Mouse (Mus musculus): ENCODE measurements around the gene Olfr1513. TPM values are rescaled to one million over a fixed set of nuclear protein-coding genes. Genes with fewer than 3 reads are reported as not detected.
A peak's percentile ranks its signal among the peaks of the same experiment; 100 is the strongest.
"Not testable (repeated sequence)": the region's sequence is repeated elsewhere in the genome, so short reads cannot be mapped to it uniquely, and the experiment has no call there.

The Olfr1513 gene
- not detected in 2 replicates for polyA plus RNA-seq (2015; fragmentation: Nextera tagmentation; extraction: Ambion mirVana)

DNA sequence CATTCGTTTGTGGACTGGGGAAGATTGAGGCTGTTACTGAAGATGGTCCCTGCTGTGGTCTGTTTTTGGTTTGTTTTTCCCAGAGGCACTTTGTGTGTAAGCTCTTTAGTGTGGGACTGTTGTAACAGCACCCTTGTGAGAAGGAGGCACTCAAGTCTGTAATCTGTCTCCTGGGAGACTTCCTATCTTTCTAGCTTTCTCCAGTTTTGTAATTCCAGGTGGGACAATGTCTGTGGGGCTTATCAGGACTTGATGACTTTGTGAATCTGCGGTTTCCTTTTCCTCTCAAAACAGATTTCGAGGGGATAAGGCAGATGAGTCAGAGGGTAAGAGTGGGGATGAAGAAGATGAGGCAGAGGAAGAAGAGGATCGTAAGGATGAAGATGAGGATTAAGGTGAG, at the start of gene Olfr1513:
Olfr1513 (minus strand) TSS at position 101 of the 400 bp plus-strand sequence.
- Histone ChIP-seq H3K4me3 (replicated peaks; ENCODE audit: low read length) (no peak within 1 kb of the TSS), H3K9ac (ENCODE audit: low read length) (no peak within 1 kb of the TSS), H3K4me1 (ENCODE audit: control insufficient read depth, insufficient read depth, low read length) (no peaks in the 10 kb centered on the region), H3K9me3 (replicated peaks; ENCODE audit: control insufficient read depth, low read length) (no peaks in the 10 kb centered on the region), H3K4me2 (ENCODE audit: low read depth, low read length) (no peak within 1 kb of the TSS), H3K36me3 (ENCODE audit: control insufficient read depth, insufficient read depth, low read length) (no peaks in the 10 kb centered on the region), H3K27me3 (ENCODE audit: control insufficient read depth, insufficient read depth, low read length) (no peaks in the 10 kb centered on the region), H3K27ac (ENCODE audit: low read length) (no peak within 1 kb of the TSS)
- WGBS, result 62% methylated on average over 4 of the region's 4 CpGs
- no peak for ATAC-seq (ENCODE audit: insufficient read depth, low FRiP score)

DNA sequence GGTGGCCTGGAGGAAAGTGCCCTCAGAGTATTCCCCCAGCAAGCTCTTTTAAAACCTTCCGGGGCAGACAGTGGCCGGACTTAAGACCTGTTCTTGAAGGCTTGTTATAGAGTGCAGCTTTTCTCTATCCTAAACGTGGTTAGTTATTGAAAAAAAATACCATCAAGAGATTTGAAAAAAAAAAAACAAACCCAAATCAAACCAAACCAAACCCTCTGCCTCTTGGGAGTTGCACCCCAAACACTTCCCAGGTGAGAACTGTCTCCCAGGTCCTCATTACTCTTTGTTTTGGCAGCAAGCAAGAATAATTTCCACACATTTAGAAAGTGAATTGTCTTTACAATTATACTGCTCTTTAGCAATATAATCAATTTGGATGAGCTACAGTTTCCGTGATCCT, 41.1 kb upstream of the Olfr1513 start, which contains the start of gene Olfr1511:
Olfr1511 (minus strand) TSS at position 101 of the 400 bp plus-strand sequence.
- ATAC-seq (ENCODE audit: insufficient read depth, low FRiP score), result no peak
- Histone ChIP-seq H3K27me3 (ENCODE audit: control insufficient read depth, insufficient read depth, low read length) (no peaks in the 10 kb centered on the region), H3K4me1 (ENCODE audit: control insufficient read depth, insufficient read depth, low read length) (no peaks in the 10 kb centered on the region), H3K9me3 (replicated peaks; ENCODE audit: control insufficient read depth, low read length) (no peaks in the 10 kb centered on the region), H3K27ac (ENCODE audit: low read length) (no peak within 1 kb of the TSS), H3K9ac (ENCODE audit: low read length) (no peak within 1 kb of the TSS), H3K4me3 (replicated peaks; ENCODE audit: low read length) (no peak within 1 kb of the TSS), H3K36me3 (ENCODE audit: control insufficient read depth, insufficient read depth, low read length) (no peaks in the 10 kb centered on the region), H3K4me2 (ENCODE audit: low read depth, low read length) (no peak within 1 kb of the TSS)
- WGBS, result 74% methylated on average over 4 of the region's 4 CpGs

DNA sequence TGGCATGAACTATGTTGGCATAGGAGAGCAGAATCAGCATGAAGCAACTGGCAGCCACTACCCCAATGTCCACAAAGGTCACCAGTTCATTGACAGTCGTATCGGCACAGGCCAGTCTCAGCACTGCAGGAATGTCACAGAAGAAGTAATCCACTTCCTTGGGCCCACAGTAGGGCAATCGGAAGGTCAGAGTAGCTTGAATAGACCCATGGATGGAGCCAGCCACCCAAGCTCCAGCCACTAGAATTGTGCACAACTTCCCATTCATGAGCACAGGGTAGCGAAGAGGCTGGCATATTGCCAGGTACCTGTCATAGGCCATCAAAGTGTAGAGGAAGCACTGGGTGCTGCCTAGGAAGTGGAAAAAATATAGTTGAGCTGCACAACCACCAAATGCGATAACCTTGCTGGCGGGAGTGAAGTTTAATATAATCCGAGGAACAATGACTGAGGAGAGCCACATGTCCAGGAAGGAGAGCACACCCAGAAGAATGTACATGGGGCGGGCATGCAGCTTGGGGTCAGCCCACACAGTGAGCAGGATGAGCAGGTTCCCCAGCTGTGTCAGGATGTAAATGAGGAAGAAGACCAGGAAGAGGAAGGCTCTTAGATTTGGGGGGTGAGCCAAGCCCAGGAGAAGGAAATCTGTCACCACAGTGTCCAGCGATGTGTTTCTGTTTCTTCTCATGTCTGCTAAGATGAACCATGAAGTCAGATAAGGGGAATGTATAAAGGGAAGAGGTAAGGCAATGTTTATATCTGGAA, 34.1 kb upstream of the Olfr1513 start:
- H3K36me3 ChIP-seq (ENCODE audit: control insufficient read depth, insufficient read depth, low read length); H3K27me3 ChIP-seq (ENCODE audit: control insufficient read depth, insufficient read depth, low read length); H3K4me2 ChIP-seq (ENCODE audit: low read depth, low read length); ATAC-seq (ENCODE audit: insufficient read depth, low FRiP score); H3K4me3 ChIP-seq (replicated peaks; ENCODE audit: low read length); H3K27ac ChIP-seq (ENCODE audit: low read length); H3K9ac ChIP-seq (ENCODE audit: low read length); H3K4me1 ChIP-seq (ENCODE audit: control insufficient read depth, insufficient read depth, low read length); H3K9me3 ChIP-seq (replicated peaks; ENCODE audit: control insufficient read depth, low read length): not testable (repeated sequence)
- 74% methylated on average over 8 of the region's 9 CpGs for WGBS

DNA sequence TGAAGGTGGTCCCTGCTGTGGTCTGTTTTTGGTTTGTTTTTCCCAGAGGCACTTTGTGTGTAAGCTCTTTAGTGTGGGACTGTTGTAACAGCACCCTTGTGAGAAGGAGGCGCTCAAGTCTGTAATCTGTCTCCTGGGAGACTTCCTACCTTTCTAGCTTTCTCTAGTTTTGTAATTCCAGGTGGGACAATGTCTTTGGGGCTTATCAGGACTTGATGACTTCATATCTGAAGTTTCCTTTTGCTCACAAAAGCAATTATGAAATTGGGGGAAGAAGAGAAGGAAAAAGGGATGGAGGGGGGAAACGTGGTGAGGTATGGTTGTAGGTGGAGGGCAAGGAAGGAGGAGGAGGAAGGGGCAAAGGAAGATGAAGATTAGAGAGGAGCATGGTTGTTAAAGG, 22.9 kb upstream of the Olfr1513 start, which contains the start of gene Olfr1512:
Olfr1512 (minus strand) TSS at position 101 of the 400 bp plus-strand sequence.
- ATAC-seq (ENCODE audit: insufficient read depth, low FRiP score), result no peak
- H3K4me3 ChIP-seq (replicated peaks; ENCODE audit: low read length), result no peak within 1 kb of the TSS
- no peaks in the 10 kb centered on the region for H3K4me1 ChIP-seq (ENCODE audit: control insufficient read depth, insufficient read depth, low read length)
- no peak within 1 kb of the TSS for H3K9ac ChIP-seq (ENCODE audit: low read length)
- WGBS, result 73% methylated on average over 2 of the region's 2 CpGs
- H3K27ac ChIP-seq (ENCODE audit: low read length), result no peak within 1 kb of the TSS
- no peaks in the 10 kb centered on the region for H3K9me3 ChIP-seq (replicated peaks; ENCODE audit: control insufficient read depth, low read length)
- no peaks in the 10 kb centered on the region for H3K36me3 ChIP-seq (ENCODE audit: control insufficient read depth, insufficient read depth, low read length)
- H3K27me3 ChIP-seq (ENCODE audit: control insufficient read depth, insufficient read depth, low read length), result no peaks in the 10 kb centered on the region
- H3K4me2 ChIP-seq (ENCODE audit: low read depth, low read length), result no peak within 1 kb of the TSS

DNA sequence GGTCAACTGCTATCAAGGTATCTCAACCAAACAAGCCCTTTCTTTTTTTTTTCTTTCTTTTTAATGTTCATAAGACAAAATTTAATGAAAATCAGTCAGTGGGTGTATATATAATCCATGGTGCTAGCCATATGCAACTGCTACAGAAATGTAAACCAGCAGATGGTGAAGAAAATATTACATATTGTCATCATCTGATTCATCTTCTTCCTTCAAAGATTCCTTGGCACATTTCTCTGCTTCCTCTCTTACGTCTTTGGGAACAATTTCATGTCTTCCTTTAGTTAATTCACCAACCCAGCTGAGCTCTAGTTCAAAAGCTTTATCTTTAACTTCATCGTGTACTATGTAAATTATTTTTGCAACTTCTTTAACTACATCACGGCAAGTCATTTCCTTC, 12.5 kb upstream of the Olfr1513 start:
- Histone ChIP-seq H3K4me2 (ENCODE audit: low read depth, low read length) (no peak overlapping the region), H3K4me3 (replicated peaks; ENCODE audit: low read length) (no peak overlapping the region), H3K4me1 (ENCODE audit: control insufficient read depth, insufficient read depth, low read length) (no peaks in the 10 kb centered on the region), H3K9ac (ENCODE audit: low read length) (no peak overlapping the region), H3K36me3 (ENCODE audit: control insufficient read depth, insufficient read depth, low read length) (no peaks in the 10 kb centered on the region), H3K27me3 (ENCODE audit: control insufficient read depth, insufficient read depth, low read length) (no peaks in the 10 kb centered on the region), H3K27ac (ENCODE audit: low read length) (no peak overlapping the region), H3K9me3 (replicated peaks; ENCODE audit: control insufficient read depth, low read length) (no peaks in the 10 kb centered on the region)
- no peak for ATAC-seq (ENCODE audit: insufficient read depth, low FRiP score)
- WGBS, result 84% methylated on average over 3 of the region's 3 CpGs

DNA sequence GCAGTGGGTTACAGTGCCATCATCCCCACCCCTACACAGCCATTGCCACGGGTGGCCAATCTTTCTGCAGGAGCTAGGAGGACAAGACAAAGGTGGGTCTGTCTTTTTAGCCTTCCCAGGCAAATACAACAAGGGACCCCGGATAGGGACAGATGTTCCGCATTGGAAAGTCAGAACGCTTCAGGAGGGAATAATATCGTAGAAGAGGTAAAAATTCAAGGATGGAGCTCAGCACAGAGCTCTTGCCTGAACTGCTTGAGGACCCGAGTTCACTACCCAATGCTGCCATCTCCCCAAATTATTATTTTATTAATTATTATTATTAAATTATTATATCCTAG, 16.7 kb downstream of the Olfr1513 start:
- Histone ChIP-seq H3K27ac (ENCODE audit: low read length) (no peak overlapping the region), H3K9me3 (replicated peaks; ENCODE audit: control insufficient read depth, low read length) (0 out of 2 replicates have a peak, but pooled peaks cover 5% of the 10 kb centered on the region), H3K9ac (ENCODE audit: low read length) (no peak overlapping the region), H3K36me3 (ENCODE audit: control insufficient read depth, insufficient read depth, low read length) (no peaks in the 10 kb centered on the region), H3K4me1 (ENCODE audit: control insufficient read depth, insufficient read depth, low read length) (no peaks in the 10 kb centered on the region), H3K27me3 (ENCODE audit: control insufficient read depth, insufficient read depth, low read length) (no peaks in the 10 kb centered on the region), H3K4me2 (ENCODE audit: low read depth, low read length) (no peak overlapping the region), H3K4me3 (replicated peaks; ENCODE audit: low read length) (no peak overlapping the region)
- 77% methylated on average over 6 of the region's 6 CpGs for WGBS
- no peak for ATAC-seq (ENCODE audit: insufficient read depth, low FRiP score)

DNA sequence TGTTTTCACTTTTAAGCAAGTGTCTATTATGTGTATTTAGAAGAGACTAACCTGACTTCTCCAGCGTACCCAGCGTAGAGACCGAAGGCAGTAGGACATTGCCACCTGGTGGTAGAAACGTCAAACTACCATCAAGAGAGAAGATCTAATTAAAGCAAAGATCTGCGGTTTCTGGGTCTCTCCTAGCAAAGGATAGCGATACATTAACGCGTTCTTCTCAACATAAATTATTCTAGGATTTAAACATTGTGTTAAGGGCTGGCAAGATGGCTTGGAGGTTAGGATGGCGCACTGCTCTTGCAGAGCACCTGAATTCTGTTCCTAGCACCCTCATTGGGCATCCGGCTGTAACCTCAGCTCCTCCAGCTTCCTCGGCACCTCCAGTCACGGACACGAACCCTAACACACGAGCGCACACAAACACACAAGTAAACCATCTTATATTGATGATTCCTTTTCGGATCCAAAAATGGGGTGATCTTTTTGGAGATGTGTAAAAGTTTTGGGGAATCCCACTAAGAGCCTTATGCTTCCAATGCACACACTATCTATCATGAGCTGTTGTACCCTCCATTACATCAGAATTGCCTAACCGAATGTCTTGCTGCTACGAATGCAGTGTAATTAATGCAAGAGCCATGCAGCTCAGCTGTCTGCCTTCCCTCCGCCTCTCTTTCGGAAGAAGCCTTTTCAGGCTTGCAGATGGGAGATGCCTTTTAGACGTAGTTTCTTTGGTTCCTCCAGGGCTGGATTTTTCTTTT, 17.3 kb downstream of the Olfr1513 start:
- H3K9ac ChIP-seq (ENCODE audit: low read length), result peak overlapping the region; percentile 51
- H3K4me3 ChIP-seq (replicated peaks; ENCODE audit: low read length), result peak overlapping the region; percentile 14; the same call in 1 of the 2 replicates
- no peak overlapping the region for H3K27ac ChIP-seq (ENCODE audit: low read length)
- no peaks in the 10 kb centered on the region for H3K27me3 ChIP-seq (ENCODE audit: control insufficient read depth, insufficient read depth, low read length)
- ATAC-seq (ENCODE audit: insufficient read depth, low FRiP score), result no peak
- 30% methylated on average over 21 of the region's 21 CpGs for WGBS
- H3K9me3 ChIP-seq (replicated peaks; ENCODE audit: control insufficient read depth, low read length), result no peaks in the 10 kb centered on the region
- peak overlapping the region; percentile 44 for H3K4me2 ChIP-seq (ENCODE audit: low read depth, low read length)
- no peaks in the 10 kb centered on the region for H3K4me1 ChIP-seq (ENCODE audit: control insufficient read depth, insufficient read depth, low read length)
- no peaks in the 10 kb centered on the region for H3K36me3 ChIP-seq (ENCODE audit: control insufficient read depth, insufficient read depth, low read length)

DNA sequence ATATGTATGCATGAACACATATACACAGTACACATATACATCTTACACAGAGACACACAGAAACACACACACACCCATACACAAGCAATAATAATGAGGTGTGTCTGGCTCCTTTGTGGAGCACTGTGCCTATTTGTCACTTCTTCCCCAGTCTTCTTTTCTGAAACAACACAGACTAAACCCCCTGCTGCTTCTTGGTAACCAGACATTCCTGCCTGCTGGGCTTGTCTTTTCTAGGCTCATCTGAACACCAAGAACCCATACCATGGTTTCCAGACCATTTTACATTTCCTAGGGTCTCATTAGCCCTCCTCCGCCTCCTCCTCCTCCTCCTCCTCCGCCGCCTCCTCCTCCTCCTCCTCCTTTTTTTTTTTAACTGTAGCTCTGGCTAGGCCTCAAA, 24.0 kb downstream of the Olfr1513 start:
- Histone ChIP-seq H3K4me2 (ENCODE audit: low read depth, low read length) (no peak overlapping the region), H3K36me3 (ENCODE audit: control insufficient read depth, insufficient read depth, low read length) (no peaks in the 10 kb centered on the region), H3K9ac (ENCODE audit: low read length) (no peak overlapping the region), H3K9me3 (replicated peaks; ENCODE audit: control insufficient read depth, low read length) (no peaks in the 10 kb centered on the region), H3K27me3 (ENCODE audit: control insufficient read depth, insufficient read depth, low read length) (peaks cover 16% of the 10 kb centered on the region), H3K27ac (ENCODE audit: low read length) (no peak overlapping the region), H3K4me3 (replicated peaks; ENCODE audit: low read length) (no peak overlapping the region), H3K4me1 (ENCODE audit: control insufficient read depth, insufficient read depth, low read length) (no peaks in the 10 kb centered on the region)
- no peak for ATAC-seq (ENCODE audit: insufficient read depth, low FRiP score)
- WGBS, result 85% methylated on average over 3 of the region's 3 CpGs

DNA sequence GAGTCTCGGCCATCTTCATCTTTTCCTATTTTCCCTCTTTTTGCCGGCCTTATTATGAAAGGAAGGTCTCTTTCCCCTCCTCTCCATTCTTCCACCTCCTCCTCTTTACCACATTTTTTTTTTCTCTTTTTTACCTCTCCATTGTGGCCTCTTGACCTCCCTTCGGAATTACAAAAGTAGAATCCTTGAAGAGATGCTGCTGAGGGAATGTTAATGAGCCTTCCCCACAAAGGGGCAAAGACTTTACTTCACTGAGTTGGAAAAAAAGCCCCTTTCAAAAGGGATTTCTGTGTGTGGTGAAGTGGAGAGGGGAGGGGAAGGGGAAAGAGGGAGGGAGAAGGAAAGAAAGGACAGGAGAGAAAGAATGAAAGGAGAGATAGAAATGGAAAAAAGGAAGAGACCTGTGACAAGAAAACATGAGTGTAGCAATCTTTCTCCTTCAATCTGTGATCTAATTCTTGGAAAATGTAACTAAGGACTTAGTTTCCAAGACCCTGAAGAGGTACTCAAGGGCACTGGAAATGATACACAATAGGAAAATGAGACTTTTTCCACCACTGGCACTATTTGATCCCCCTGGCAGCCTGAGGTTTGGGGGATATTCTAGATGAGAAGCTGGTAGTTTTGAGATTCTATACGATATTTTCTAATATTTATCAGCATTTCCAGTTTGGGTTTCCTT, 25.0 kb downstream of the Olfr1513 start:
- H3K9me3 ChIP-seq (replicated peaks; ENCODE audit: control insufficient read depth, low read length), result no peaks in the 10 kb centered on the region
- ATAC-seq (ENCODE audit: insufficient read depth, low FRiP score), result no peak
- 30% methylated on average over 4 of the region's 4 CpGs for WGBS
- no peaks in the 10 kb centered on the region for H3K36me3 ChIP-seq (ENCODE audit: control insufficient read depth, insufficient read depth, low read length)
- no peak overlapping the region for H3K4me3 ChIP-seq (replicated peaks; ENCODE audit: low read length)
- no peak overlapping the region for H3K4me2 ChIP-seq (ENCODE audit: low read depth, low read length)
- H3K27ac ChIP-seq (ENCODE audit: low read length), result no peak overlapping the region
- H3K9ac ChIP-seq (ENCODE audit: low read length), result no peak overlapping the region
- H3K27me3 ChIP-seq (ENCODE audit: control insufficient read depth, insufficient read depth, low read length), result peaks cover 24% of the 10 kb centered on the region
- H3K4me1 ChIP-seq (ENCODE audit: control insufficient read depth, insufficient read depth, low read length), result no peaks in the 10 kb centered on the region
